Mouse (Mus musculus): Measurements from ENCODE around the gene Olfr740. TPM values are rescaled to one million over a fixed set of nuclear protein-coding genes. Genes with fewer than 3 reads are reported as not detected.

The Olfr740 gene
- not detected in 2 replicates for polyA plus RNA-seq (2012; rRNA removed)

DNA sequence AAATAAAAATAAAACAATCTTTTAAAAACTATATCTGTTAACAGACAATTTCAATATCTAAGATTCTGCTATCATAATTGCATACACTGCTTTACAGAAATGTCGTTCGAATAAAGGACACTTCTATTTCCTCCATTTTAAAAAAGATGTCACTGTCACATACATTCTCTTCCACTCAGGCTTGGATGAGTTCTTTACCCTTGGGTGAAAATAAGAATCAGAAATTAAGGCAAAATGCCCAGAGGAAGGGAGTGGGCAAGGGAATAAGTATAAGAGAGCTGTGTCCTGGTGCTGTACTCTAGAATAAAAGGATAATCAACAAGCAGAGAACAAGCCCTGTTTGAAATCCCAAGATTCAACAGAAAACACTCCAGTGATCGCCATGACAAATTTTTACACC is at the start of gene Olfr740:
TSS of gene Olfr740 (plus strand) at position 301 of the 400 bp plus-strand sequence.

GRCm38 (mm10) chr14:50407268-50407667 is 38.1 kb upstream of the Olfr740 start, which contains the start of gene Olfr738:
Olfr738 (plus strand) TSS chr14:50407568.

GRCm38 (mm10) chr14:50418326-50418725 is 27.0 kb upstream of the Olfr740 start, which contains the start of gene Olfr739:
Olfr739 (plus strand) TSS chr14:50418626.

GRCm38 (mm10) chr14:50472438-50472837 is 27.1 kb downstream of the Olfr740 start, which contains the start of gene Olfr741:
Olfr741 (plus strand) TSS chr14:50472738.

DNA sequence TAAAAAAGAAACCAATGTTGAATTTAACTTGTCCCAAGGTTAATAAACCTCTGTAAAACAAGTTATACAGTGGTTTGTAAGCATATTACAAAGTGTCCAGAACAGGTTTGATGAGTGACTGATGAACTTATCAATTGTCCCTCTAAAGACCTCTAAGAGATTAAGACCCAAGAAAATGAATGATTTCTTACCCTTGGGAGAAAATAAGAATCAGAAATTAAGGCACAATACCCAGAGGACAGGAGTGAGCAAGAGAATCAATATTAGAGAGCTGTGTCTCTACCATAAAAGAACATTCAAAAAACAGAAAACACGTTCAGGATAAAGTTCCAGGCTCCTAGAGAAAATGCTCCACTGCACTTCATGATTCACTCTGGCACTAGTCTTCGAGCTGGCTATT is 58.0 kb downstream of the Olfr740 start, which contains the start of gene Olfr742:
TSS of gene Olfr742 (plus strand) at position 301 of the 400 bp plus-strand sequence.

Other genes starting within 250 kb of the Olfr740 start
- not detected in 2 replicates for gene Olfr731, start 203.7 kb upstream of the Olfr740 start, polyA plus RNA-seq (2012; rRNA removed)
- not detected in 2 replicates for gene Olfr732, start 161.3 kb upstream of the Olfr740 start, polyA plus RNA-seq (2012; rRNA removed)
- not detected in 2 replicates for gene Olfr733, start 144.0 kb upstream of the Olfr740 start, polyA plus RNA-seq (2012; rRNA removed)
- gene Olfr734, start 118.8 kb upstream of the Olfr740 start, polyA plus RNA-seq (2012; rRNA removed), result not detected in 2 replicates
- gene Olfr735, start 96.7 kb upstream of the Olfr740 start, polyA plus RNA-seq (2012; rRNA removed), result not detected in 2 replicates
- 0.21 and 0.36 TPM in 2 replicates for gene Tlr11, start 87.6 kb upstream of the Olfr740 start, polyA plus RNA-seq (2012; rRNA removed)
- gene Olfr736, start 64.4 kb upstream of the Olfr740 start, polyA plus RNA-seq (2012; rRNA removed), result not detected in 2 replicates
- gene Olfr738, start 38.0 kb upstream of the Olfr740 start, polyA plus RNA-seq (2012; rRNA removed), result not detected in 2 replicates
- gene Olfr739, start 26.9 kb upstream of the Olfr740 start, polyA plus RNA-seq (2012; rRNA removed), result not detected in 2 replicates
- not detected in 2 replicates for gene Olfr741, start 27.2 kb downstream of the Olfr740 start, polyA plus RNA-seq (2012; rRNA removed)
- not detected in 2 replicates for gene Olfr742, start 58.1 kb downstream of the Olfr740 start, polyA plus RNA-seq (2012; rRNA removed)
- not detected in 2 replicates for gene Olfr743, start 76.3 kb downstream of the Olfr740 start, polyA plus RNA-seq (2012; rRNA removed)
- not detected in 2 replicates for gene Olfr744, start 169.3 kb downstream of the Olfr740 start, polyA plus RNA-seq (2012; rRNA removed)
- gene Olfr745, start 193.8 kb downstream of the Olfr740 start, polyA plus RNA-seq (2012; rRNA removed), result not detected in 2 replicates
- gene Olfr746, start 201.5 kb downstream of the Olfr740 start, polyA plus RNA-seq (2012; rRNA removed), result not detected in 2 replicates
- not detected in 2 replicates for gene Olfr747, start 247.7 kb downstream of the Olfr740 start, polyA plus RNA-seq (2012; rRNA removed)

Data from ovary, adult 2 months (tissue).